Mouse (Mus musculus) hindbrain, embryonic 11.5 days (tissue): ENCODE measurements around the gene Polr2e. TPM values are rescaled to one million over a fixed set of nuclear protein-coding genes. Genes with fewer than 3 reads are reported as not detected.
A peak's percentile ranks its signal among the peaks of the same experiment; 100 is the strongest.

Experiments used
- ATAC-seq: fragments of 200-750 bp; cut with Nextera tagmentation; 2 replicates; pipeline ENCODE4 v1.8.0; 2017; ENCODE audit warnings: mild to moderate bottlenecking, moderate TSS enrichment, moderate library complexity; ENCODE audit not compliant: low FRiP score
- DNase-seq: peaks from one replicate; pipeline ENCODE4 v3.0.0-alpha.2; 2015; ENCODE audit warnings: low spot score
- H3K27ac ChIP-seq: fragments of 300-500 bp; sonication (generic); 2 replicates; pipeline ENCODE4 v1.5.1; 2014; ENCODE audit warnings: mild to moderate bottlenecking, low read depth, low read length
- H3K27me3 ChIP-seq: fragments of 300-500 bp; sonication (generic); 2 replicates; pipeline ENCODE4 v1.6.1; 2014; ENCODE audit warnings: mild to moderate bottlenecking, low read length, moderate library complexity, mixed read lengths; ENCODE audit not compliant: control insufficient read depth, insufficient read depth
- H3K36me3 ChIP-seq: fragments of 300-500 bp; sonication (generic); 2 replicates; pipeline ENCODE4 v1.6.1; 2014; ENCODE audit warnings: mild to moderate bottlenecking, low read length, moderate library complexity, mixed read lengths; ENCODE audit not compliant: control insufficient read depth, insufficient read depth
- H3K4me1 ChIP-seq: fragments of 300-500 bp; sonication (generic); replicated peaks from 2 replicates; pipeline ENCODE4 v1.6.1; 2014; ENCODE audit warnings: low read length, mixed read lengths; ENCODE audit not compliant: control insufficient read depth, insufficient read depth
- H3K4me2 ChIP-seq: fragments of 300-500 bp; sonication (generic); replicated peaks from 2 replicates; pipeline ENCODE4 v1.6.1; 2014; ENCODE audit warnings: mild to moderate bottlenecking, low read depth, low read length
- H3K4me3 ChIP-seq: fragments of 300-500 bp; sonication (generic); 2 replicates; pipeline ENCODE4 v1.5.1; 2014; ENCODE audit warnings: low read depth, low read length
- H3K9ac ChIP-seq: fragments of 300-500 bp; sonication (generic); 2 replicates; pipeline ENCODE4 v1.6.1; 2014; ENCODE audit warnings: low read depth, low read length
- H3K9me3 ChIP-seq: fragments of 300-500 bp; sonication (generic); 2 replicates; pipeline ENCODE4 v1.6.1; 2016; ENCODE audit warnings: low read length; ENCODE audit not compliant: control insufficient read depth
- WGBS: fragments of 180-500 bp; shearing (Covaris S2); extraction: QIAGEN DNeasy Blood & Tissue Kit; methylation state at CpG from one replicate; pipeline ENCODE4 v1.1.7; 2014; 5-methylcytosine and 5-hydroxymethylcytosine counted together
- polyA plus RNA-seq: library from polyadenylated mRNA; unstranded; fragments of >200 nt; fragmentation: Nextera tagmentation; extraction: Ambion mirVana; gene quantifications from 2 replicates; pipeline ENCODE4 v1.2.1, GENCODE M21; 2014

The Polr2e gene
- polyA plus RNA-seq, 1 experiment from 2014 or later: 215 TPM

- whole genome bisulfite sequencing: 87% methylated on average over 6 of the region's 7 CpGs
- no peak overlapping the region for H3K4me2 ChIP-seq
- no peak overlapping the region for H3K27ac ChIP-seq
- H3K4me1 ChIP-seq: no peaks in the 10 kb centered on the region
- H3K9ac ChIP-seq: no peak overlapping the region
- no peaks in the 10 kb centered on the region for H3K9me3 ChIP-seq
- H3K27me3 ChIP-seq: no peaks in the 10 kb centered on the region
- no peak overlapping the region for H3K4me3 ChIP-seq
- ATAC-seq: no peak
- no peaks in the 10 kb centered on the region for H3K36me3 ChIP-seq
- no peak for DNase-seq
Measured at GRCm38 (mm10) chr10:80069251-80069650, 29.7 kb upstream of the Polr2e start.

GRCm38 (mm10) chr10:80063877-80064650, 24.5 kb upstream of the Polr2e start:
- DNase-seq (no peak), ATAC-seq (no peak)
- H3K9ac ChIP-seq: no peak overlapping the region
- no peak overlapping the region for H3K27ac ChIP-seq
- H3K4me2 ChIP-seq: no peak overlapping the region
- no peaks in the 10 kb centered on the region for H3K9me3 ChIP-seq
- no peaks in the 10 kb centered on the region for H3K27me3 ChIP-seq
- no peaks in the 10 kb centered on the region for H3K4me1 ChIP-seq
- H3K4me3 ChIP-seq: no peak overlapping the region
- 75% methylated on average over 23 of the region's 23 CpGs for WGBS
- no peaks in the 10 kb centered on the region for H3K36me3 ChIP-seq

- no peak overlapping the region for H3K4me2 ChIP-seq
- no peak overlapping the region for H3K27ac ChIP-seq
- WGBS: 94% methylated on average over 5 of the region's 5 CpGs
- no peak overlapping the region; the same call in 1 of the 2 replicates for H3K9ac ChIP-seq
- DNase-seq (no peak), ATAC-seq (no peak)
- H3K4me1 ChIP-seq: no peaks in the 10 kb centered on the region
- H3K9me3 ChIP-seq: no peaks in the 10 kb centered on the region
- no peaks in the 10 kb centered on the region for H3K27me3 ChIP-seq
- H3K36me3 ChIP-seq: no peaks in the 10 kb centered on the region
- H3K4me3 ChIP-seq: no peak overlapping the region
Measured at GRCm38 (mm10) chr10:80063104-80063503, 23.5 kb upstream of the Polr2e start.

GRCm38 (mm10) chr10:80057683-80058326, 18.2 kb upstream of the Polr2e start:
- Histone ChIP-seq H3K36me3 (peaks cover 3% of the 10 kb centered on the region; the same call in 1 of the 2 replicates), H3K4me1 (peaks cover 3% of the 10 kb centered on the region), H3K27ac (no peak overlapping the region), H3K4me2 (no peak overlapping the region), H3K4me3 (no peak overlapping the region), H3K9me3 (no peaks in the 10 kb centered on the region), H3K27me3 (no peaks in the 10 kb centered on the region), H3K9ac (no peak overlapping the region)
- DNase-seq (no peak), ATAC-seq (no peak)
- WGBS: 86% methylated on average over 30 of the region's 30 CpGs

GRCm38 (mm10) chr10:80056976-80057682, 17.5 kb upstream of the Polr2e start:
- WGBS: 91% methylated on average over 27 of the region's 27 CpGs
- H3K9ac ChIP-seq: no peak overlapping the region
- peaks cover 3% of the 10 kb centered on the region; the same call in 1 of the 2 replicates for H3K36me3 ChIP-seq

GRCm38 (mm10) chr10:80056506-80056905, 16.9 kb upstream of the Polr2e start:
- WGBS: 96% methylated on average over 4 of the region's 4 CpGs
- Histone ChIP-seq H3K9me3 (no peaks in the 10 kb centered on the region), H3K4me2 (no peak overlapping the region), H3K4me1 (peaks cover 3% of the 10 kb centered on the region), H3K4me3 (no peak overlapping the region), H3K27ac (no peak overlapping the region), H3K27me3 (no peaks in the 10 kb centered on the region), H3K9ac (no peak overlapping the region), H3K36me3 (peaks cover 3% of the 10 kb centered on the region; the same call in 1 of the 2 replicates)
- ATAC-seq (no peak), DNase-seq (no peak)

More at GRCm38 (mm10) chr10:80056976-80057682, 17.5 kb upstream of the Polr2e start:
- ATAC-seq: no peak
- DNase-seq: no peak
- Histone ChIP-seq H3K27me3 (no peaks in the 10 kb centered on the region), H3K9me3 (no peaks in the 10 kb centered on the region), H3K4me2 (no peak overlapping the region), H3K4me1 (peaks cover 3% of the 10 kb centered on the region), H3K27ac (no peak overlapping the region), H3K4me3 (no peak overlapping the region)

- ATAC-seq (no peak), DNase-seq (no peak)
- Histone ChIP-seq H3K4me2 (no peak overlapping the region), H3K9me3 (no peaks in the 10 kb centered on the region), H3K27ac (no peak overlapping the region), H3K36me3 (peaks cover 3% of the 10 kb centered on the region; the same call in 1 of the 2 replicates), H3K27me3 (no peaks in the 10 kb centered on the region), H3K9ac (no peak overlapping the region), H3K4me3 (no peak overlapping the region), H3K4me1 (peaks cover 3% of the 10 kb centered on the region)
- WGBS: 90% methylated on average over 9 of the region's 10 CpGs
Measured at GRCm38 (mm10) chr10:80055891-80056290, 16.3 kb upstream of the Polr2e start.

- WGBS: 86% methylated on average over 5 of the region's 5 CpGs
- Histone ChIP-seq H3K36me3 (peaks cover 3% of the 10 kb centered on the region; the same call in 1 of the 2 replicates), H3K9ac (peak overlapping the region; percentile 23), H3K4me3 (0 out of 2 replicates have a peak overlapping the region, but pooled peaks have one; percentile 89), H3K27ac (no peak overlapping the region), H3K27me3 (no peaks in the 10 kb centered on the region), H3K4me2 (peak overlapping the region; percentile 85), H3K4me1 (peaks cover 3% of the 10 kb centered on the region), H3K9me3 (no peaks in the 10 kb centered on the region)
- ATAC-seq (no peak), DNase-seq (no peak)
Measured at GRCm38 (mm10) chr10:80055364-80055763, 15.8 kb upstream of the Polr2e start.
